Mouse (Mus musculus) ES-E14 (cell line): Measurements from ENCODE around the gene Kcnn1.
A peak's percentile ranks its signal among the peaks of the same experiment; 100 is the strongest.

Source experiments
- HCFC1 ChIP-seq: IDR thresholded peaks from 2 replicates; pipeline ENCODE4 v1.6.1; 2012; ENCODE audit warnings: low read length, inconsistent platforms, borderline replicate concordance; ENCODE audit not compliant: insufficient read depth
- MAFK ChIP-seq: IDR thresholded peaks from 2 replicates; pipeline ENCODE4 v1.6.1; 2014; ENCODE audit warnings: mild to moderate bottlenecking, low read depth, low read length, inconsistent platforms; ENCODE audit not compliant: insufficient read depth

- TF ChIP-seq HCFC1 = no peak
- 0 out of 2 replicates have a peak, but pooled peaks have one; percentile 52 for TF ChIP-seq MAFK
Measured at GRCm38 (mm10) chr8:70880126-70880525, 17.1 kb upstream of the Kcnn1 start.
